Mouse (Mus musculus) layer of hippocampus, postnatal 14 days (tissue): ENCODE data around the gene Hmcn2. TPM values are rescaled to one million over a fixed set of nuclear protein-coding genes. Genes with fewer than 3 reads are reported as not detected.
A peak's percentile ranks its signal among the peaks of the same experiment; 100 is the strongest.

Experiments
- DNase-seq, 2 experiments: peaks; one replicate each; pipeline ENCODE4 v3.0.0; 2021 to 2022; ENCODE audit warnings: low spot score in 2 of 2, mixed read lengths in 1 of 2
- total RNA-seq, 2 experiments: library from RNA; stranded (reverse); gene quantifications; 2 replicates each; pipeline ENCODE4 v1.2.3; 2021

The Hmcn2 gene
- total RNA-seq, 2 experiments from 2014 or later = 0.30 to 0.69 TPM

- peak; percentile 35 to 46 for DNase-seq
These were observed 140.1 kb downstream of the Hmcn2 start for GRCm38 (mm10) chr2:31454280-31454679.

- no peak for DNase-seq
These were observed 141.2 kb downstream of the Hmcn2 start for GRCm38 (mm10) chr2:31455418-31455817.

GRCm38 (mm10) chr2:31458460-31458859 is 144.2 kb downstream of the Hmcn2 start:
- DNase-seq = no peak

- no peak for DNase-seq
These were observed 145.0 kb downstream of the Hmcn2 start for GRCm38 (mm10) chr2:31458989-31459936.

GRCm38 (mm10) chr2:31460025-31460571 is 145.9 kb downstream of the Hmcn2 start:
- peak in 1 of 2 experiments; percentile 36 for DNase-seq

GRCm38 (mm10) chr2:31460920-31461319 is 146.7 kb downstream of the Hmcn2 start:
- DNase-seq = no peak

GRCm38 (mm10) chr2:31462051-31462450 is 147.8 kb downstream of the Hmcn2 start:
- DNase-seq = no peak

- no peak for DNase-seq
These were observed 149.0 kb downstream of the Hmcn2 start for GRCm38 (mm10) chr2:31463253-31463652.

GRCm38 (mm10) chr2:31463696-31464528 is 149.7 kb downstream of the Hmcn2 start:
- DNase-seq = no peak

- DNase-seq = no peak
These were observed 150.3 kb downstream of the Hmcn2 start for GRCm38 (mm10) chr2:31464529-31464910.

GRCm38 (mm10) chr2:31467457-31467856 is 153.2 kb downstream of the Hmcn2 start:
- no peak for DNase-seq

- DNase-seq = no peak
These were observed 154.6 kb downstream of the Hmcn2 start for GRCm38 (mm10) chr2:31468857-31469256.

GRCm38 (mm10) chr2:31469480-31469879 is 155.3 kb downstream of the Hmcn2 start:
- DNase-seq = no peak

- DNase-seq = peak in 1 of 2 experiments; percentile 24
These were observed 155.9 kb downstream of the Hmcn2 start, which contains the start of gene Ass1 for GRCm38 (mm10) chr2:31469931-31470682. TSS of gene Ass1 (plus strand) at chr2:31470207.

GRCm38 (mm10) chr2:31470683-31471385 is 156.6 kb downstream of the Hmcn2 start:
- DNase-seq = no peak

- no peak for DNase-seq
These were observed 157.4 kb downstream of the Hmcn2 start for GRCm38 (mm10) chr2:31471611-31472010.

- peak in 1 of 2 experiments; percentile 62 for DNase-seq
These were observed 158.3 kb downstream of the Hmcn2 start for GRCm38 (mm10) chr2:31472406-31473065.

- DNase-seq = no peak
These were observed 159.7 kb downstream of the Hmcn2 start for GRCm38 (mm10) chr2:31473941-31474340.

- DNase-seq = no peak
These were observed 160.5 kb downstream of the Hmcn2 start for GRCm38 (mm10) chr2:31474686-31475085.
